Mouse (Mus musculus): ENCODE measurements around the gene Sfi1. TPM values are rescaled to one million over a fixed set of nuclear protein-coding genes. Genes with fewer than 3 reads are reported as not detected.
"Not testable (repeated sequence)": the region's sequence is repeated elsewhere in the genome, so short reads cannot be mapped to it uniquely, and the experiment has no call there.

Gene Sfi1
- polyA plus RNA-seq, 1 experiment from 2014 or later = 12.0 TPM

- WGBS = 66% methylated on average over 6 of the region's 6 CpGs
- ATAC-seq (replicated peaks; ENCODE audit: extremely low read depth, insufficient read depth, low FRiP score) = not testable (repeated sequence)
Measured at GRCm38 (mm10) chr11:3180510-3181160, 12.6 kb downstream of the Sfi1 start.

GRCm38 (mm10) chr11:3179726-3180092 lies 13.6 kb downstream of the Sfi1 start:
- not testable (repeated sequence) for H3K27me3 ChIP-seq (ENCODE audit: control insufficient read depth, insufficient read depth, low read length); H3K4me1 ChIP-seq (ENCODE audit: control insufficient read depth, insufficient read depth, low read length); H3K9ac ChIP-seq (ENCODE audit: low read length); ATAC-seq (replicated peaks; ENCODE audit: extremely low read depth, insufficient read depth, low FRiP score); H3K4me3 ChIP-seq (ENCODE audit: low read length); H3K4me2 ChIP-seq (ENCODE audit: low read depth, low read length); H3K9me3 ChIP-seq (replicated peaks; ENCODE audit: control insufficient read depth, low read length); H3K27ac ChIP-seq (ENCODE audit: low read length); H3K36me3 ChIP-seq (ENCODE audit: control insufficient read depth, insufficient read depth)
- 83% methylated on average over 7 of the region's 7 CpGs for WGBS

More at GRCm38 (mm10) chr11:3180510-3181160, 12.6 kb downstream of the Sfi1 start:
- H3K4me2 ChIP-seq (ENCODE audit: low read depth, low read length); H3K4me3 ChIP-seq (ENCODE audit: low read length); H3K36me3 ChIP-seq (ENCODE audit: control insufficient read depth, insufficient read depth); H3K4me1 ChIP-seq (ENCODE audit: control insufficient read depth, insufficient read depth, low read length); H3K27ac ChIP-seq (ENCODE audit: low read length); H3K9me3 ChIP-seq (replicated peaks; ENCODE audit: control insufficient read depth, low read length); H3K9ac ChIP-seq (ENCODE audit: low read length); H3K27me3 ChIP-seq (ENCODE audit: control insufficient read depth, insufficient read depth, low read length): not testable (repeated sequence)

GRCm38 (mm10) chr11:3178968-3179725 lies 14.1 kb downstream of the Sfi1 start:
- not testable (repeated sequence) for H3K4me3 ChIP-seq (ENCODE audit: low read length); H3K27ac ChIP-seq (ENCODE audit: low read length); H3K36me3 ChIP-seq (ENCODE audit: control insufficient read depth, insufficient read depth); H3K4me2 ChIP-seq (ENCODE audit: low read depth, low read length); H3K27me3 ChIP-seq (ENCODE audit: control insufficient read depth, insufficient read depth, low read length); H3K9ac ChIP-seq (ENCODE audit: low read length); H3K4me1 ChIP-seq (ENCODE audit: control insufficient read depth, insufficient read depth, low read length); H3K9me3 ChIP-seq (replicated peaks; ENCODE audit: control insufficient read depth, low read length); ATAC-seq (replicated peaks; ENCODE audit: extremely low read depth, insufficient read depth, low FRiP score)
- 75% methylated on average over 6 of the region's 6 CpGs for WGBS

- H3K4me1 ChIP-seq (ENCODE audit: control insufficient read depth, insufficient read depth, low read length); H3K4me3 ChIP-seq (ENCODE audit: low read length); H3K27me3 ChIP-seq (ENCODE audit: control insufficient read depth, insufficient read depth, low read length); H3K36me3 ChIP-seq (ENCODE audit: control insufficient read depth, insufficient read depth); H3K4me2 ChIP-seq (ENCODE audit: low read depth, low read length); H3K27ac ChIP-seq (ENCODE audit: low read length); H3K9me3 ChIP-seq (replicated peaks; ENCODE audit: control insufficient read depth, low read length); H3K9ac ChIP-seq (ENCODE audit: low read length): not testable (repeated sequence)
- ATAC-seq (replicated peaks; ENCODE audit: extremely low read depth, insufficient read depth, low FRiP score) = peak; percentile 42; the same call in 1 of the 2 replicates
- 74% methylated on average over 11 of the region's 11 CpGs for WGBS
Measured at GRCm38 (mm10) chr11:3173425-3174318, 19.6 kb downstream of the Sfi1 start.

GRCm38 (mm10) chr11:3172526-3172925 lies 20.7 kb downstream of the Sfi1 start:
- H3K27me3 ChIP-seq (ENCODE audit: control insufficient read depth, insufficient read depth, low read length); H3K9me3 ChIP-seq (replicated peaks; ENCODE audit: control insufficient read depth, low read length); H3K9ac ChIP-seq (ENCODE audit: low read length); H3K4me2 ChIP-seq (ENCODE audit: low read depth, low read length); ATAC-seq (replicated peaks; ENCODE audit: extremely low read depth, insufficient read depth, low FRiP score); H3K4me1 ChIP-seq (ENCODE audit: control insufficient read depth, insufficient read depth, low read length); H3K36me3 ChIP-seq (ENCODE audit: control insufficient read depth, insufficient read depth); H3K4me3 ChIP-seq (ENCODE audit: low read length); H3K27ac ChIP-seq (ENCODE audit: low read length): not testable (repeated sequence)
- 57% methylated on average over 4 of the region's 6 CpGs for WGBS

GRCm38 (mm10) chr11:3171931-3172330 lies 21.3 kb downstream of the Sfi1 start:
- H3K4me3 ChIP-seq (ENCODE audit: low read length); H3K27ac ChIP-seq (ENCODE audit: low read length); H3K9ac ChIP-seq (ENCODE audit: low read length); H3K27me3 ChIP-seq (ENCODE audit: control insufficient read depth, insufficient read depth, low read length); H3K36me3 ChIP-seq (ENCODE audit: control insufficient read depth, insufficient read depth); H3K9me3 ChIP-seq (replicated peaks; ENCODE audit: control insufficient read depth, low read length); H3K4me2 ChIP-seq (ENCODE audit: low read depth, low read length); H3K4me1 ChIP-seq (ENCODE audit: control insufficient read depth, insufficient read depth, low read length); ATAC-seq (replicated peaks; ENCODE audit: extremely low read depth, insufficient read depth, low FRiP score): not testable (repeated sequence)
- 56% methylated on average over 1 of the region's 1 CpGs for WGBS

- ATAC-seq (replicated peaks; ENCODE audit: extremely low read depth, insufficient read depth, low FRiP score) = peak; percentile 6; the same call in 1 of the 2 replicates
- not testable (repeated sequence) for H3K27ac ChIP-seq (ENCODE audit: low read length); H3K4me2 ChIP-seq (ENCODE audit: low read depth, low read length); H3K9me3 ChIP-seq (replicated peaks; ENCODE audit: control insufficient read depth, low read length); H3K4me3 ChIP-seq (ENCODE audit: low read length); H3K4me1 ChIP-seq (ENCODE audit: control insufficient read depth, insufficient read depth, low read length); H3K27me3 ChIP-seq (ENCODE audit: control insufficient read depth, insufficient read depth, low read length); H3K9ac ChIP-seq (ENCODE audit: low read length); H3K36me3 ChIP-seq (ENCODE audit: control insufficient read depth, insufficient read depth)
- WGBS = 55% methylated on average over 2 of the region's 2 CpGs
Measured at GRCm38 (mm10) chr11:3169042-3169441, 24.2 kb downstream of the Sfi1 start.

GRCm38 (mm10) chr11:3167571-3168001 lies 25.7 kb downstream of the Sfi1 start:
- not testable (repeated sequence) for H3K9me3 ChIP-seq (replicated peaks; ENCODE audit: control insufficient read depth, low read length); H3K27ac ChIP-seq (ENCODE audit: low read length); H3K4me3 ChIP-seq (ENCODE audit: low read length); H3K36me3 ChIP-seq (ENCODE audit: control insufficient read depth, insufficient read depth); H3K4me1 ChIP-seq (ENCODE audit: control insufficient read depth, insufficient read depth, low read length); H3K9ac ChIP-seq (ENCODE audit: low read length); H3K27me3 ChIP-seq (ENCODE audit: control insufficient read depth, insufficient read depth, low read length); H3K4me2 ChIP-seq (ENCODE audit: low read depth, low read length)
- ATAC-seq (replicated peaks; ENCODE audit: extremely low read depth, insufficient read depth, low FRiP score) = peak; percentile 3; the same call in 1 of the 2 replicates
- WGBS = 64% methylated on average over 4 of the region's 4 CpGs

- H3K9ac ChIP-seq (ENCODE audit: low read length); H3K4me1 ChIP-seq (ENCODE audit: control insufficient read depth, insufficient read depth, low read length); H3K4me3 ChIP-seq (ENCODE audit: low read length); H3K27me3 ChIP-seq (ENCODE audit: control insufficient read depth, insufficient read depth, low read length); H3K36me3 ChIP-seq (ENCODE audit: control insufficient read depth, insufficient read depth); H3K4me2 ChIP-seq (ENCODE audit: low read depth, low read length); H3K9me3 ChIP-seq (replicated peaks; ENCODE audit: control insufficient read depth, low read length); H3K27ac ChIP-seq (ENCODE audit: low read length): not testable (repeated sequence)
- peak; percentile 7; the same call in 1 of the 2 replicates for ATAC-seq (replicated peaks; ENCODE audit: extremely low read depth, insufficient read depth, low FRiP score)
- WGBS = 89% methylated on average over 4 of the region's 4 CpGs
Measured at GRCm38 (mm10) chr11:3167129-3167528, 26.1 kb downstream of the Sfi1 start.
